Mouse (Mus musculus) spleen, postnatal 4 days (tissue): ENCODE measurements around the gene Gm28635.

Experiments used
- DNase-seq, 2 experiments: peaks; one replicate each; pipeline ENCODE4 v3.0.0; 2022; ENCODE audit warnings: low spot score in 2 of 2

The Gm28635 gene

DNA sequence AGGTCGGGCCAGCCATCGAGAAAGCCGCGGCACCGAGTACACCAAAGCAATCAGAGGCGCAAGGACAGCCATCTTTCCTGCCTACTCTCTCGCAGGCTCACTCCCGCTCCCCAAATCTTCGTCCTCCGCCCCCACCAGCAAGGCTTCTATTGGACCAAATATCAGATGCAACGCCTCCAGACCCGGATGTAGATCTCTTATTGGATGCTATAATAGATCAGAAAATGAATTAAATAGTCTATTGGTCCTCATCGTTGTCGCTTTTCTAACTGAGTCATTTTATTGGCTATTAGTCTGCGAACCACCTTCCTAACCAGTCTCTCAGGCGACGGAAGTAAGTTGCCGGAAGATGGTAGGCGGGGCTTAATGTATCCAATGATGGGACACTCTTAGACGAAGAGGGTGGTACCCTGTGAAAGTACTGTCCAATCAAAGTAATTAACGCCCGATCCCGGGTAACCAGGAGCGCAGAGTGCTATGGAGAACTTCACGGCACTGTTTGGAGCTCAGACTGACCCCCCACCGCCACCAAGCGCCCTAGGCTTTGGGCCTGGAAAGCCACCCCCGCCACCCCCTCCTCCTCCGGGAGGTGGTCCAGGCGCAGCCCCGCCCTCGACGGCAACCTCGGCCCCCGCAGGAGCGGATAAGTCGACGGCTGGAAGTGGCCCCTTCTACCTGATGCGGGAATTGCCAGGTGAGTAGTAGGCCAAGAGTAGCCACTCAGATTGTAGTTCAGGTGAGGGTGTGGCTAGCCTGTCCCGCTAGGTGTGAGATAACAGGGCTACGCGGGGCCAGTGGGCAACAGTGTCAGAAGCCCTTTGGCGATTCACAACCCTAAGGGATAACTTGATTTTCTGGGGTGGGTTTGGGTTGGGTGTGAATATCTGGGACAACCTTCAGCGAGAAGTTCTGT lies at the start of gene Gm28635, which contains the start of gene Med19:
Gene Gm28635 (minus strand): TSS at position 74 of the 913 bp plus-strand sequence.
Gene Med19 (plus strand): TSS at position 435 of the 913 bp plus-strand sequence.
- DNase-seq, result peak; percentile 90 to 92

DNA sequence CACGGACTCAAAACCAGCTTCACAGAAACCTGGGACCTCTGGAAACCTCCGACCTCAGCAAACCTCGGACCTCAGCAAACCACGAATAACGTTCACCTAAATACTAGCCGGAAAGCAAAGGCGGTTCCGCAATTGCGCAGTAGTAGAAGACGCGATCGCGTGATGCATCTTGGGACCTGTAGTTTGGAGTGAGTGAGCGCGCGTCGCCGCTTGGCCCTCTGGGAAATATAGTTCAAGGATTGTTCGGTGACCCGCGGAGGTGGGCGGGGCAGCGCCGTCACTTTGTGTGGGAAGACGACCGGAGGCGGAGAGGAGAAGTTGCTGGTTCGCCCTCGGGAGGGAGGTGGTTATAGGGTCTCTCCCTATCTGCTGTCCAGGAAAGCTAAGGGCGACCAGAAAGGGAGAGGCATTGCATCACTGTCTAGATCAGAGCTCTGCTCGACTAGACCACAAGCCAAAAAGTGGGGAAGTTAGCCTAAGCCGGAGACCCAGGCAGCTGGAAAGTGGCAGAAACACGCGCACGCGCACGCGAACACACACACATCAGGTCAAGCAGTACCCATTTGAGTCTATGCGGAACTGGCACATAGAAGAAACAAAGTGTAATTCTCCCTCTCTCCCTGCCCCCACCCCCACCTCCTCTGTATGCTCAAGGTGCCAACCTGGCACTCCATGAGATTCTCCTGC lies 49.5 kb upstream of the Gm28635 start, which contains the start of gene Clp1:
Gene Clp1 (minus strand): TSS at position 179 of the 687 bp plus-strand sequence.
- peak; percentile 94 to 96 for DNase-seq

DNA sequence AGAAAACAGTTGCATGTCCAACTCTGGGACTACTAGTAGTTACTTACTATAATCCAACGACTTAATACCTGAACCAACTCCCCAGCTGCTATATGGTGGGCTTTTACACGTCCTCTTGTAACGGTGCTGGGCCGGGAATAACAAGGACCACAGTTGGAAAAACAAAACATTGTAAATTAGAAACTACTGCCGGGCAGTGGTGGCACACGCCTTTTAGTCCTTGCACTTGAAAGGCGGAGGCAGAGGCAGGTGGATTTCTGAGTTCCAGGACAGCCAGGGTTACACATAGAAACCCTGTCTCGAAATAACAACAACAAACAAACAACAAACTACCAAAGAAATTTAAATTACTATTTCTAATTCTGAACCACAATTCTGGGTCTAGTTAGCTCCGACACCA lies 48.9 kb upstream of the Gm28635 start:
- no peak for DNase-seq

DNA sequence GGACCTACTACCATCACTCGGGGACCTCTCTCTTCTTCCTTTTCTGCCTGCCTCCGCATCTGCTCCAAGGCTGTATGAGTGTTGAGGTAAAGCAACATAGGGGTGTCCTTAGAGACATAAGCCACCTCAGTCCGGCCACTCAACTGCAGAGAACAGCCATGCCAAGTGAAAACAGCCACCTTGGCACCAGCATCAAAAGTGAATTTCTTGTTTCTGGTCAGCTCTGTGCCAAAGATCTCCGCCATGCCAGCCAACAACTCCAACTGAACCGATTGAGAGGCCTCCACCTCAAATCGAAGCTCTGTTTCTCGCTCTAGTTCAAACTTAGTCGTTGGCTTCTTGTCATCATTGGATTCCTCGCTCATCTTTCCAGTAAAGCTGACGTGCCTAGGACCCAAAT lies 47.9 kb upstream of the Gm28635 start:
- no peak for DNase-seq

DNA sequence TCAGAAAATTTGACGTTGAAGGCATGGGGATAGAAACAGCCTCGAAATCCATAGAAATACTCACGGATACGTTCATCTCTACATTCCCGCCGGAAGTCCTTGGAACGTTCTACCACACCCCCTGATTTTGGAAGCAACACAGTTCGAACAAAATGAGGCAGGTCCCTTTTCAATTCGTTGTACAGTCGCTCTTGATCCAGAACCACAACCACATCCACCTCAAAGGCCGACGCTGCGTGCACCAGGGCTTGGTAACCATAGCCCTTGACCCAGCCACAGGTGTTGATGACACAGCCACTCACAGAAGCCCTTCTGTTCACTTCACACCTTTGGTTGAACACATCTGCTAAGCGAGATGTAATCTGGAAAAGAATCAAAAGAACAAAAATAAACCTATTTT lies 46.0 kb upstream of the Gm28635 start:
- DNase-seq, result no peak

DNA sequence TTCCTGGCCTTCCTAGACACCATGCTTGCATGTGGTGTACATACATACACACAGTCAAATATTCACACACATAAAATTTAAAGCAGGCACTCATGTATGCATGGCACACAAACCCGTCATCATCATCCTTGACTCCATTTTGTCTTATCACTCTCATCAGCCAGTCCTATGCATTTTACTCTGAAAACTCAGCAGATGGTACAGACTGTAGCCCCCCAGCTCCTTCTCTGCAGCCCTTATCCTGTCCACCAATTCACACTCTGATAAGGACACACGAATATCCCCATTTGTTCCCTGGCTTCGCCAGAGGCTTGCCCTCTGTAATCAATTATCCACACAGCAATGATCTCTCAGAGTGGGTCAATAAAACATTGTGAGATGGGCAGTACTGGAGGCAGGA lies 43.3 kb upstream of the Gm28635 start:
- DNase-seq, result no peak

DNA sequence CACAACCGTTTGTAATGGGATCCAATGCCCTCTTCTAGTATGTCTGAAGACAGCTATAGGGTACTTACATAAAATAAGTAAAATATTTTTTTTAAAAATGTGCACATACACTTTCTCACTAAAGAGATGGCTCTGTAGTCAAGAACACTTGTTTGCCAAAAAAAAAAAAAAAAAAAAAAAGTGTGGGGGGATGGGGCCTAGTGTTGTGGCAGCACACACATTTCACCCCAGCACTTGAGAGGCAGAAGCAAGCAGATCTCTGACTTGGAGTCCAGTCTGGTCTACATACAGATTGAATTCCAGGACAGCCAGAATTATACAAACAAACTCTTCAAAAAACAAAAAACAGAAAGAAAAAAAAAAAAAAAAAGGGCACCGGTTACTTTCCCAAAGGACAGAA lies 42.9 kb upstream of the Gm28635 start:
- DNase-seq, result no peak

DNA sequence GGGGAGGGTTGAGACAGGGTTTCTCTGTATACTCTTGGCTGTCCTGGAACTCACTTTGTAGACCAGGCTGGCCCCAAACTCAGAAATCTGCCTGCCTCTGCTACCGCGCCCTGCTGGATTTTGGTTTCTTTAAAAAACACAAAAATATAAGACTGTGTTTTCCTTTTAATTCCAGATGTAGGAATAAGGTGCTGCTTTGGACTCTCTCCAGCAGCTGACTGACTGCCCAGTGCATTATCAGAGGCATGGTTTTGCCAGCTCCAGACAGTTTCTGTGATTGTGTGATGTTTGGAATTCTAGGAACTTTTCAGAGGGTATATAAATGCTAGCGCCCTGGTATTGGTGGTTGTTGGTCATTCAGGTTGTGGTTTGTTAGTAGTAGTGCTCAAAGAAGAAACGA lies 39.5 kb upstream of the Gm28635 start:
- DNase-seq, result no peak

DNA sequence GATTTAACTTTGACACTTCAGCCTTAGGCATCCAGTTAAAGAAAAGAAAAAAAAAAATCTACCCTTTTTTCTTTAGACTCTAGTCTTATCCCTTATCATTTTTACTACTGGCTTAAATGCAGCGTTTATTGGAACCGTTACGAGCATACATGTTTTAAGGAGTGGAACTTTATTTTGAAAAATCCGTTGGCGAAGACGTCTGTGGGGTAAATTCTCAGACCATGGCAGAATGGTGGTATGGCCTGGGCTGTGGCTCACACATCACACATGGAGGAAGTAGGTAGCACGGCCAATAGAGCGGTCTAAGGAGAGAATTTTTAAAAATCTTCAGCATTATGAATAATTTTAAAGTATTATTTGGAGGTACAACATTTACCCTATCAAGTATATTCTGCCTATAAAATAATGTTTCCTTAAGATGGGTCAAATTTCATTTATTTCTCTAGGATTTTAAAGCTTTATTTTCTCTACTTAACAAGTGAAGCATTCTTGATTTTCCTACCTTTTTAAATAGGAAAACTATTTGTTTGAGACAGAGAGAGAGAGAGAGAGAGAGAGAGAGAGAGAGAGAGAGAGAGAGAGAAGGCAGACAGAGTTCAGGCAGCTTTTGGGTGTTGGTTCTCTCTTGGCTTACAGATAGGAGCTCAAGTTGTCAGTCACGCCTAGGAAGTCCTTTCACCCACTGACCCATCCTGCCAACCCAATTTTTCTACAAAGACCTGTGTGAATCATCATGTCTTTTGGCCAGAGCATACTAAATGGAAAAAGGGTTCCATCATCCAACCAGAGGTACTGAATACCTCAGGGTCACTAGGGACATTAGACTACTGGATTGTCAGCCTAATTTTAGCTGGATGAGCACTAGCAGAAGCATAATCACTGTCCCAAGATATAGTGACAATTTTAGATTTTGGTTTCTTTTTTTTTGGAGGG lies 38.8 kb upstream of the Gm28635 start:
- DNase-seq, result peak in 1 of 2 experiments; percentile 32

DNA sequence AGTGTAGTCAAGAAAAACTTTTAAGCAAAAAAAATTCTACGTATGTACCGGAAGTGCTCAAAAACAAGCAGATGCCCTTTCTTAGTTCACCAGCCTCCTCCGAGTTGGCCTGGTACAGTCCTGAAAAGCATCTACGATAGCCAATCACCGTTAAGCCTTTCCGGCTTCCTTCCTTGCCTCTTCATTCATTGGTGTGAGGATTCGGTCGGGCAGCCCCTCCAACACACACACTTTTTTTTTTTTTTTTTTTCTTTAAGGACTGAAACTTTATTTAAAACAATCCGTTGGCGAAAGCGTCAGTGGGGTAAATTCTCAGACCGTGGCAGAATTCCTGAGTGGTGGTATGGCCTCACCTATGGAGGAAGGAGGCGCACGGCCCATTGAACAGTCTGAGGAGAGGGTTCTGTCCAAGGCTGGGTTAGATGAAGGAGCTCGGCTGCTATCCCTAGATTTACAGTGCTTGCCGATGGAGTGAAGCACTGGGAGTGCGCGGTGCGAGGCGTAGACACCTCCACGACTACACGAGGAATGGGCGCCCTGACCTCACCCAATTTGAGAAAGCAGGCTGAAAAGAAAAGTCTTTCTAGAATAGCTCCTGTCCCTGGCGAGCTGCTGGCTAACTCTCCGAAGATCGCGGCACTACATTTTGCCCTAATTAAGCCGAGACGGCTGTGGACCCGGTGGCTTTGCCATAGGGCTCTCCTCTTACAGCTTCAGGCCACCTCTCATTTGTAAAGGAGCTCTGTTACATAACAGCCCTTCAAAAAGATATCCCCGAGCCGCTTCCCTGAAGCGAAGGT lies 37.9 kb upstream of the Gm28635 start:
- DNase-seq, result peak; percentile 81 to 84

DNA sequence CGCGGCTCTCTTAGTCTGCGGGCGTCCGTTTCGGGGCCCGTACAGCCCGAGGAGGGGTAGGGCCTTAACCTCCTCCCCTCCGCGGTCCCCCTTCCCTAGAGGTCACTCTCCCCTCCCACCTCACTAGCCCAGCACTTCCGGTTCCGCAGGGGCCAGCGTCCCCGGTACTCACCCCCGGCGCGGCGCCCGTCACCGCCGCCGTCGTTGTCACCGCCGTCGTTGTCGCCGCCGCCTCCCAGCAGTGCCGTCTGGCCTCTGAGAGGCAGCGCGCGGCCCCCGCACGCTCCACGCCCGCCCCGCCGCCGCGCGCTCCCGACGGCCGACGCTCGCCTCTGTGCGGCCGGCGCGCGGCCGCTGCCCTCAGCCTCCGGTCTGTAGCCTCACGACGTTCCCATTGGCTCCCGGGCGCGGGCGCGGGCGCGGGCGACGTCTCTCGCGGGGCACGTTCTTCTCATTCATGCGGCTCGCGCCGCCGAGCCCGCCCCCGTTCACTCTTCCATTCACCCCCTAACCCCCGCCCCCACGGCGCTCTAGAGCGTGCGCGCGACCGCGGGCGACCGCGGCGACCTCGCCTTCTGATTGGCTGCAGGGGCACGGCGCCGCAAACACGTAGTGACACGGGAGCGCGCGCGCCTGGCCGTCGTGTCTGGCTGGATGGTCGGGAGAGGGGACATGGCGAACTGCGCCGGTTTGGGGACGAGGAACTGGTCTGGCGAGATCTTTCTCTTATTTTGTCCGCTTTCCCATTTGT lies 37.1 kb upstream of the Gm28635 start, which contains the start of gene Zdhhc5:
Gene Zdhhc5 (minus strand): TSS at position 370 of the 751 bp plus-strand sequence.
- DNase-seq, result peak; percentile 99

DNA sequence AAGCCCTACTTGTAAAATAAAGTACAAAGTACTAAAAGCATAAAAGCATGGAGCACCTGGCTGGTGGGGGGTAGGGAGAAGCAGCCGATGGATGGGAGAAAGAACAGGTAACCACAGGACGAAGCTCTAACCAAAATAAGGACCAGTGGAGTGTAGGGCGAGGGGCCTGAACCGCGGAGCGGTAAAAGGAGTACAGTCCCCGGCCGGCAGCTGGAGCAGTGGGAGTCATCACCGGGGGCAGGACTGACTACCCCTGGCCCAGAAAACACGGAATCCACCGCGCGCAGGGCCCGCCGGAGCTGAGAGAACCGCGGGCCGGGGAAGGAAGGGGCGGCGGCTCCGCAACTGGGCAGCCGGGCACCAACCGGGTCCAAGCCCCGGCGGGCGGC lies 36.6 kb upstream of the Gm28635 start:
- DNase-seq, result no peak

DNA sequence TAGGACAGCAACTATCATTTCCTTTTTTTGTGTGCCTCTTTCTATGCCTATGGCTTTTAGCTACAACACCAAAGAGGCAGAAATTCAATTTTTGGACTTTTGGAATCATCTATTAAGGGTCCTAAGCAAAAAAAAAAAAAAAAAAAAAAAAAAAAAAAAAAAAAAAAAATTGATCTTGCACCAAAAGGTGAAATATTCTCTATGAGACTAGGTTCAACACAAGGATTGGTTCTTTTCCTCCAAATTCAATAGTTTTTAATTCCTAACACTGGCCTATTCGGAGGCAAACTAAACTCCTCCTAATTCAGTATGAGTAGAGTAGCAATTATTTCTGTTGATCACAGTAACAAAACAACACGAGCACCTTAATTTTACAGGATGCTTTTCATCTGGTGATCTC lies 34.1 kb upstream of the Gm28635 start:
- no peak for DNase-seq

DNA sequence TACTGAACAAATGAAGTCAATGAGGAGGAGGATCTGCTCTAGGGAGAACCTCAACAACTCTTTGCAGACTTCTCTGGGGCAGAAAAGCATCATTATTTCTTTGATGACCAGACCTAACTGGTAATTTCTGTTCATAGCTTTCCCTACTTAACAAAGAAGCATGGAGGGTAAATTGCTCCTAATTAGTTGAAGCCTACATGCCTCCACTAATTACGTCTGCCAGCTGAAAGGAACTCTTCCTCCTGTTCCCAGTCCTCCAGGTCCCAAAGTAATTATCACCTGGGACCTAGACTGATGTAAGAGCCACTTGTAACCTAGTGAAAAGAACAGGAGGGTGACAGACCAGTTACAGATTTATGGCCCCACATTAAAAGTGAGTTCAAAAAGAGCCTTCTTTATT lies 29.7 kb upstream of the Gm28635 start:
- no peak for DNase-seq

DNA sequence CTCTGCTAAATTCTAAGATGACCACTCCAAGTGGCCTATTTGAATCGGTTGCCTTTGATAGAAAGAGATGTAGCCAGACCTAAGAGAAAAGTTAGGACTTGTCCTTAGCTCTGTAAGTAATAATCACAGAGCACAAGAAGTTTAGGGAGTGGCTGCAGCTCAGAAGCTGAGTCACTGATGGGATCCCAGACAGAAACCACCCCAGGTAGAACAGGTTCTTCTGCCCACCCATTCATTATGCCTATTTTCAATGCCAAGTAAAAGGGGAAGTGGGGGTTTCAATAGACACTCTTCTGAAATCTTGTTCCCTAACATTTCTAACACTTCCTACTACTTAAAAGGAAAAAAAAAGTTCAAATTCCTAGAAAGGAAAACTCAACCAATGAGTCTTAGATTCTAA lies 27.5 kb upstream of the Gm28635 start:
- DNase-seq, result no peak

DNA sequence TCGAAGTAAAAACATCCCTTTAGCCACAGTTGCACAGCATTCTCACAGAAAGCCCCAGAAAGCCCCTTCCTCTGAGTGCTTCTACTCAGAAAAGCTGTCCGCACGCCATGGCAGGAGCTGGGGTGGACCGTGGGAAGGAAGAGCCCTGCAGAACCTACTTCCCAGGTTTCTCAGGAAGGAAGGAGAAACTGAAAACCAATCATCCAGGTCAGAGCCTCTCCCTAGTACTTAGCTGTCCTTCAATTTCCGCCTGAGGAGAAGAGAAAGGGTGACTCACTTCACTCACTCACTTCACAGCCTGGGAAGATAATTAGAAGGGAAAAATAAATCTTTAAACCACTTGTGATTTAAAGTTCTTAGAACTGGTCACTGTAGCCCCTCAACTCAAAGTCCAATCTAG lies 26.5 kb upstream of the Gm28635 start:
- DNase-seq, result no peak

DNA sequence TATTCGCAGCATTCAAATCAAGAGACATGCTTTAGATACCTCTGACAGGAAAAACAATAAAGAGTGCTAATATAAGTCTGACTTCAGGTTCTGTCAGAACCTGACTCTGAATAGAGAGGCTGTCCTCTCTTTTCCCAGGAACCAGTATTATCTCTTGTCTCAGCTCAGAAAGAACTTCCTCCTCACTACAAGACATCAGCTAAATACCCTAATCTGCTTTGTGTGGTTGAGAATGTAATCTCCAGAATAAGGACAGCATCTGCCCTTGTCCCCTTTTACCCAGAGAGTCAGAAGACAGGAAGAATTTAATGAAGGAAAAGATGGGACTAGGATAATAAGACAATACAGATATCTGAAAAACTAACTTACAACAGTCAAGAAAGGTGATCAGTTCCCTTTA lies 25.7 kb upstream of the Gm28635 start:
- no peak for DNase-seq

DNA sequence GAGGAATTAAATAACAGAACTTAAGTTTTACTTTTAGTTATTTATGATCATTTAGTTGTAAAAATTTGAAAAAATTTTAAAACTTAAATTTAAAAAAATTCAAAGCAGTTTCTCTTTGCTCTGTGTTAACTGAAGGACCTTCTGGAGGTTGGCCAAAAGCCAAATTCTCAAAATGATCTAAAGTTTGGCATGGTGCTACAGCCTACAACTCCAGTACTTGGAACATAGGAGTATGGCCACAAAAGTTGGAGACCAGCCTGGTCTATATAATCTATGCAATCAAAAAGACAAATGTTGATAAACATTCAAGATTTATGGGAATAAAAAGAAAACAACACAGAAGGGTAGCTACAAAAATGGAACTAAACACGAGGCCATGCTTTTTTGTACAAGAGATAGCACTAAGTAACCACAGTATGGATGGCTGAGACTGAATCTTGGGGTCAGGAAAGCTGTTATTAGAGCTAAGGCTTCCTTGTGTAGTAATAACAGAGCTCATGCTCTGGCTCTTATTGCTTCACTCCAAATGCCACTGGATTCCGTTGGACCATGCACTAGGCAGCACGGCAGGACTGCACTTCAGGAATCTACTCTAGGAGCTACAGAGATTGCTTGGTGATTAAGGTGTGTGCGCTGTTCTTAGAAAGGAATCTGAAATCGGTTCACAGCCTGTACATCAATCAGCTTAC lies 17.3 kb upstream of the Gm28635 start:
- DNase-seq, result no peak

DNA sequence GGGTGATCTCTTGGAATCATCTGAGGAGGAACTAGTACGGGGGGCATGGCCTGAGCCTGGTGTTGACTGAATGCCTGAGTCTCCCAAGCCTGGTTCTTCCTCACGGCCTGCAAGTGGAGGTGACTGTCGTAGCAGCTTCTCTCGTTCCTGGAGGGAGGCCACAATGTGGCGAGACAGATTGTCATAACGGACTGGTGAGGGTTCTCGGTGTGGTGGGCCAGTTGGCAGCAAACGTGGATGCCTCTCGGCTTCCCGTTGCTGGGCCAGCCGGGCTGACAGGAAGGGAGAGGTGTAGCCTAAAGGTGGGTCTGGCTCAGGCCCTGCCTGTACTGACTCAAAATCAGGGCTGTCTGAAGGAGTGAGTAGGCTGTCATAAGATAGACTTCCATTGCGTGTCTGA lies 12.2 kb upstream of the Gm28635 start:
- no peak for DNase-seq
